Mouse (Mus musculus) MEL (cell line): ENCODE measurements around the gene 9430007A20Rik.

Source experiments
- BHLHE40 ChIP-seq: IDR thresholded peaks from 2 replicates; pipeline ENCODE4 v1.6.1; 2012; ENCODE audit warnings: low read depth, mild to moderate bottlenecking, inconsistent platforms, low read length, improper control_type of control experiment, borderline replicate concordance
- CTCF ChIP-seq, 3 experiments: IDR thresholded peaks in 2 of 3; conservative IDR thresholded peaks in 1 of 3; 2 replicates each; pipeline ENCODE4 v1.5.1; 2011 to 2012; ENCODE audit warnings: low read length in 3 of 3, low read depth in 2 of 3, mild to moderate bottlenecking in 2 of 3, improper control_type of control experiment in 1 of 3, inconsistent platforms in 1 of 3, mixed read lengths in 1 of 3, moderate library complexity in 1 of 3; ENCODE audit not compliant: control insufficient read depth in 1 of 3, insufficient read depth in 1 of 3, poor library complexity in 1 of 3, severe bottlenecking in 1 of 3
- POLR2A ChIP-seq, 2 experiments: IDR thresholded peaks; 2 replicates each; pipeline ENCODE4 v1.6.1; 2011 to 2012; ENCODE audit warnings: low read length in 2 of 2, mild to moderate bottlenecking in 2 of 2, control low read depth in 1 of 2, improper control_type of control experiment in 1 of 2, low read depth in 1 of 2, moderate library complexity in 1 of 2; ENCODE audit not compliant: control insufficient read depth in 1 of 2, insufficient read depth in 1 of 2, poor library complexity in 1 of 2
- RCOR1 ChIP-seq: IDR thresholded peaks from 2 replicates; pipeline ENCODE4 v1.6.1; 2012; ENCODE audit warnings: low read depth, mild to moderate bottlenecking, inconsistent platforms, low read length, improper control_type of control experiment
- USF2 ChIP-seq, 2 experiments: IDR thresholded peaks; 2 replicates each; pipeline ENCODE4 v1.6.1; 2011 to 2012; ENCODE audit warnings: improper control_type of control experiment in 2 of 2, low read length in 2 of 2, borderline replicate concordance in 1 of 2, inconsistent platforms in 1 of 2, low read depth in 1 of 2, mild to moderate bottlenecking in 1 of 2; ENCODE audit not compliant: insufficient read depth in 1 of 2

- TF ChIP-seq BHLHE40 (no peak), RCOR1 (no peak), CTCF (IDR thresholded peaks at IDR 0.05 in 2 of 3, conservative IDR thresholded peaks at IDR 0.05 in 1 of 3; ENCODE audit: control insufficient read depth in 1 of 3, insufficient read depth in 1 of 3, low read depth in 2 of 3, low read length in 3 of 3, poor library complexity in 1 of 3, severe bottlenecking in 1 of 3) (no peak), POLR2A (IDR thresholded peaks at IDR 0.05; ENCODE audit: control insufficient read depth in 1 of 2, insufficient read depth in 1 of 2, low read depth in 1 of 2, low read length in 2 of 2, poor library complexity in 1 of 2) (no peak), USF2 (IDR thresholded peaks at IDR 0.05; ENCODE audit: borderline replicate concordance in 1 of 2, insufficient read depth in 1 of 2, low read depth in 1 of 2, low read length in 2 of 2) (no peak)
Measured at GRCm38 (mm10) chr4:144565034-144565433, 45.4 kb downstream of the 9430007A20Rik start, which contains the start of gene Gm13124.
